Mouse (Mus musculus): ENCODE data around the gene D8Ertd738e. TPM values are rescaled to one million over a fixed set of nuclear protein-coding genes. Genes with fewer than 3 reads are reported as not detected.

The D8Ertd738e gene
- polyA plus RNA-seq, 1 experiment from 2014 or later = 386 TPM

DNA sequence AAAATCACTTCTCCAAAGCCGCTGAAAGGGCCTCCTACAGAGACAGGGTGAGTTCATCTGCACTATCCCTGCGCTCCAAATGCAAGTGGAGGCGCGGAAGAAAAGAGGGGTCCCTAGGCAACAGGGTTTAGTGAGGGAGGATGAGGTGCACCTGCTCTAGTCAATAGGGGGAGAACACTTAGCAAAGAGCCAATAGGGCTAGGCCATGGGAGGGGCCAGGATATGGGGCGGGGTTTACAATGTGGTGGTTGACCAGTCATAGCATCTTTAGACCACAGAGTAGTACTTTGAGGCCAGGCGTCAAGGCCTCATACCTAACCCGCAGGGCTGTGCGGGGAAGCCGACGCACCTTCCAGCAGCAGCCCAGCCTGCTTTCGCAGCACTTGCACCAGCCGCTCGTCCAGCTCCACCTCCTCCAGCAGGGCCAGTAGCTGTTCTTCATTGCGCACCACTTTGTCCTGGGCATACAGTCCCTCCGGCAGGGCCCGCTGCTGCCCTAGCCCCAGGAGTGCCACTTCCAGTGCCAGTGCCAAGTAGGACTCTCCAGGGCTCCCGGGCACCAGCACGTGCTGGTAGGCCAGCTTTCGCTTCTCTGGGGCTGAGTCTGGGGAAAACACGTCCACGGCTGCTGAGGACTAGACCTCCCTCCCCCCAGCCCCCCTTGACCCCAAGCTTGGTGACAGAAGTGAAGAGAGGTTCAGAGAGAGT is 26.0 kb downstream of the D8Ertd738e start:
- no peak overlapping the region for H3K27ac ChIP-seq
- no peaks in the 10 kb centered on the region for H3K9me3 ChIP-seq
- H3K27me3 ChIP-seq (ENCODE audit: poor library complexity, severe bottlenecking) = no peaks in the 10 kb centered on the region
- H3K4me3 ChIP-seq = no peak overlapping the region
- DNase-seq (ENCODE audit: extremely low spot score, low spot score) = no peak
- 76% methylated on average over 21 of the region's 21 CpGs for WGBS
- H3K36me3 ChIP-seq (replicated peaks) = peaks cover 100% of the 10 kb centered on the region
- H3K4me1 ChIP-seq = no peaks in the 10 kb centered on the region

DNA sequence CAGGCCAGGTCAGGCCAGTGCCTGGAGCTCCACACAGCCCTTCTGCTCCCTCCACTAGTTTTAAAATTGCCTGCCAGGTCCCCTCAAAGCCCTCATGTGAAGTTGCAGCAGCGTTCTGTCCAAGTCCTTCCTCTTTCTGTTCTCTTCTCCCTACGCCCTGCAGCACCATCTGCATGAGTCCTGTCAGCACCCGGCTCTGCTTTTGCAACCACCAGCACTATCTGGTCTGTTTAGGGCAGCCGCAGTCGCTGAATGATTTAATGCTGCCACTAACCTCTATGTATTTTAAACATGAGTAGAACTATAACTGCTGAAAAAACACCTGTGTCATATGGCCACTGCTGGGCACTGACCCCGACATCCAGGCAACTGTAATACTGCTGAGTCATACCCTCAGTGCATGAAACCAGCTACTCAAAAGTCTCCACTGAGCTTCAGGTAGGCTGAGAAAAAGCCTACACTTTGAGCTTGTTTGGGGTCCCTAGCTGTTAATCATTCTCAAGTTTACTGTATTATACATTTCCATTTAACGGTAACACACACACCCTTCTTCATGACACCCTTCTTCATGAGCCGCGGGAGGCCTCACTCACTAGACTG is 26.9 kb downstream of the D8Ertd738e start:
- 92% methylated on average over 9 of the region's 9 CpGs for WGBS
- peaks cover 100% of the 10 kb centered on the region for H3K36me3 ChIP-seq (replicated peaks)
- H3K4me1 ChIP-seq = no peaks in the 10 kb centered on the region
- H3K27me3 ChIP-seq (ENCODE audit: poor library complexity, severe bottlenecking) = no peaks in the 10 kb centered on the region
- no peaks in the 10 kb centered on the region for H3K9me3 ChIP-seq
- no peak overlapping the region for H3K4me3 ChIP-seq
- no peak overlapping the region for H3K27ac ChIP-seq
- no peak for DNase-seq (ENCODE audit: extremely low spot score, low spot score)

DNA sequence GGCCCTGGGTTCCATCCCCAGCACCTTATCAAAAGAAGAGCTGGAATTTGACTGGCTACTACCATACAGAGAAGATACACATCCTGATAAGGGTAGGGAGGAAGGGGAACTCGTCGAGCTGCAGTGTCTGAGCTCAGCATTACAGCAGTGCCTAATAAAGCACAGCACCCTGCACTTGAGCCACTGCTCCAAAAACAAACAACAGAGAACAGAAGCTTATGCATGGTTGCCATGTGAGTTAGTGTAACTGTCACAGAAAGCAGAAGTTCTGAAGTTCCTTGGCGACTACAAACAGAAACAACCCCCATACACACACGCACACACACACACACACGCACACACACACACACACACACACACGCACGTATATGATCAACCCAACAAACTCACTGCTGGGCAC is 29.4 kb downstream of the D8Ertd738e start:
- DNase-seq (ENCODE audit: extremely low spot score, low spot score) = no peak
- Histone ChIP-seq H3K36me3 (replicated peaks) (peaks cover 100% of the 10 kb centered on the region), H3K27ac (no peak overlapping the region), H3K9me3 (no peaks in the 10 kb centered on the region), H3K27me3 (ENCODE audit: poor library complexity, severe bottlenecking) (no peaks in the 10 kb centered on the region), H3K4me3 (no peak overlapping the region), H3K4me1 (no peaks in the 10 kb centered on the region)
- WGBS = 90% methylated on average over 7 of the region's 7 CpGs

DNA sequence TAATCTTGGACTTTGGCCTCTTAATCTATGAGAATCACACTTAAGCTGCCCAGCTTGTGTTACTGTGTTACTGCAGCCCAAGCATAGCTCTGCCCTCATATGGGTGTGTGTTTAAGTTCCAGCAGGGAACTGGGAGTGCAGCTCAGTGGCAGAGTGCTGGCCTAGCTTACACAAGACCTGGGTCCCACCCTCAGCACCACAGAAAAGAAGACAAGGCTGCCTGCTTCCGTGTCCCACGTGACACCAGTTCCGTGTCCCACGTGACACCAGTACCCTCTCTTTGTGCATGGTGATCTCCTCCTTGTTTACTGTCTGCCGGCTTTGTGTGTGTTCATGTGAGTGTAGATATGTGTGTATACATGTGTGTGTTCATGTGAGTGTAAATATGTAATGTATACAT is 31.4 kb downstream of the D8Ertd738e start:
- no peak overlapping the region for H3K27ac ChIP-seq
- no peak for DNase-seq (ENCODE audit: extremely low spot score, low spot score)
- 94% methylated on average over 5 of the region's 5 CpGs for WGBS
- peaks cover 100% of the 10 kb centered on the region for H3K36me3 ChIP-seq (replicated peaks)
- H3K27me3 ChIP-seq (ENCODE audit: poor library complexity, severe bottlenecking) = no peaks in the 10 kb centered on the region
- no peaks in the 10 kb centered on the region for H3K4me1 ChIP-seq
- no peak overlapping the region for H3K4me3 ChIP-seq
- H3K9me3 ChIP-seq = no peaks in the 10 kb centered on the region

DNA sequence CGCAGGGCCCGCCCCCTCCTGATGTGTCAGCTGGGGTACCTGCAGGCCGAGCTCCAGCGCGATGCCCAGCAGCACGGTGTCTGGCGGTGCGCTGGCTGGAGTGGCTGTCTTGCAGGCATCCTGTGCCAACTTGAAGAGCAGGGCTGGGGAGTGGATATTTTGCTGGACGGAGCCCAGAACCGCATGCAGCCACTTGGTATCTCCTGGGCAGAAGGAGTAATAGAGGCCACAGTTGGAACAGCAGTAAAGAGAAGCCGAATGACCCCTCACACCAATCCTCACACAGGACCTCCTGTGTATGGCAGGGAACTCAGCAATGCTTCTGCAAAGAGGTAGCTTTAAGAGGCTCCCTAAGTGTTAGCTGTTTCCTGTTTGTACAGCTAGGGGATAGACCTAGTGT is 32.3 kb downstream of the D8Ertd738e start:
- H3K36me3 ChIP-seq (replicated peaks) = peaks cover 100% of the 10 kb centered on the region
- no peak overlapping the region for H3K4me3 ChIP-seq
- no peaks in the 10 kb centered on the region for H3K27me3 ChIP-seq (ENCODE audit: poor library complexity, severe bottlenecking)
- H3K4me1 ChIP-seq = no peaks in the 10 kb centered on the region
- DNase-seq (ENCODE audit: extremely low spot score, low spot score) = no peak
- H3K27ac ChIP-seq = no peak overlapping the region
- 93% methylated on average over 11 of the region's 11 CpGs for WGBS
- no peaks in the 10 kb centered on the region for H3K9me3 ChIP-seq

DNA sequence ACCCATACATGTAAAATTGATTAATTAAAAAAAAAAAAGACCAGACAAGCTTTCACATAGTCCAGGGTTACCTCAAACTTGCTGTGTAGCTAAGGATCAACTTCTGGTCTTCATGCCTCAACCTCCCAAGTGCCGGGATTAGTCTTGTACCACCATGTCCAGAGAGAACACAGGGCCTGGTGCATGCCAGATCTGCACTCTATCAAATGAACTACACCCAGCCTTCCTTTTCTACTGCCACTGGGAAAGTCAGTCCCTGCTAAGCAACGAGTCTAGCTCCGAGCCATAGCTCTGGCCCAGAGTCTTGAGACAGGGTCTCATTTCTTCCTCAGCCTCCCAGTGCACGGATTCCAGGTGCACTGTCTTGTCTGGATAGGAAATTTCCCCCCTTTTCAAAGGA is 36.2 kb downstream of the D8Ertd738e start:
- Histone ChIP-seq H3K27ac (no peak overlapping the region), H3K4me1 (peaks cover 20% of the 10 kb centered on the region), H3K9me3 (no peaks in the 10 kb centered on the region), H3K4me3 (no peak overlapping the region), H3K36me3 (replicated peaks) (peaks cover 96% of the 10 kb centered on the region), H3K27me3 (ENCODE audit: poor library complexity, severe bottlenecking) (no peaks in the 10 kb centered on the region)
- DNase-seq (ENCODE audit: extremely low spot score, low spot score) = no peak
- WGBS = 89% methylated on average over 4 of the region's 4 CpGs

DNA sequence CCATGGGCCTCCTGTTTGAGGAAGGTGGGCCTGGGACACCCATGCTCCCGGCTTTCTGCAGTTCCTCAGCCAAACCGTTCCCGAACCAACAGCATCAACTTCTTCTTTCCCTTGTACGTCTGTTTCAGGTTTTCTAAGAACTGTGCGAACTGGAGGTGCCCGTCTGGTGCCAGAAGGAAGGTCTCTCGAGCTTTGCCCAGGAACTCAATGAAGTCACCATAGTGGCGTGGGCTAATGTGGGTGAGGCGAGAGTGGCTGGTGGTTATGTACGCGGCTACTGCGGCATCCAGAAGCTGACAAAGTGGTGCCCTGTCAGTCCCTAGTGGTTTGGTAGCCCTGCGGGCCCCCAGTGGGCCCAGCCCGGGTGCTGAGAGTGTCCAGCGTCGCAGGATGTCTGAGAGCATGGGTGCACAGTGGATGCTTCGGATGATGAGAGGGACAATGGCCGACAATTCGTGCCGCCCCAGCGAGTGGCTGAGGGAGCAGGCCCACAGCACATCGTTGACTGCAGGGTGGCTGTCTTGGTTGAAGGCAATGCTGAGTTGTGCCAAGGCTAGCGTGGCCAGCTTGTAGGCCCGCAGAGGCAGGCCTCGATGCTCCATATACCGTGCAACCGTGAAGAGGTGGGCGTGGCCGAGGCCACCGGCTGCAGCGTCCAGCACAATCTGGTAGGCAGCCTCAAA is 37.5 kb downstream of the D8Ertd738e start:
- Histone ChIP-seq H3K4me1 (peaks cover 28% of the 10 kb centered on the region), H3K27me3 (ENCODE audit: poor library complexity, severe bottlenecking) (no peaks in the 10 kb centered on the region), H3K9me3 (no peaks in the 10 kb centered on the region), H3K36me3 (replicated peaks) (peaks cover 84% of the 10 kb centered on the region), H3K4me3 (no peak overlapping the region), H3K27ac (no peak overlapping the region)
- 94% methylated on average over 31 of the region's 31 CpGs for WGBS
- no peak for DNase-seq (ENCODE audit: extremely low spot score, low spot score)

DNA sequence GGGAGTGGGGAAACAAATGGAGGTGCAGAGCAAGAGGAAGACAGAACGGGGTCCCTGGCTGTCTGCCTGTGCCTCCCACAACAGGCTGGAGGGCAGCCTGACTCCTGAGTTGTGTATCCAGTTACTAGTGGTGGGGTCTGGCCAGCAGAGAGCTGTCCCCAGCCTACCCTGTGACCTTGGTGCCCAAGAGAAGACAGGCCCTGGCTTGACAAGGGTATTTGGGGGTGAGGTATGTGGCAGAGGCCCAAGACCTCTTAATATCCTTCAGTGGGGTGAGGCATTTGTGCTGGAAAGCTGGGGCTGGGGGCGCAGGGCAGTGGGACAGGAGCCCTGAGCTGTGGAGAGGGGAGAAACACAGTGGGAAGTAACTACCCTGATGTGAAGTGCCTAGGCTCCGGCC is 38.3 kb downstream of the D8Ertd738e start:
- Histone ChIP-seq H3K27ac (no peak overlapping the region), H3K4me3 (no peak overlapping the region), H3K27me3 (ENCODE audit: poor library complexity, severe bottlenecking) (no peaks in the 10 kb centered on the region), H3K36me3 (replicated peaks) (peaks cover 82% of the 10 kb centered on the region), H3K9me3 (no peaks in the 10 kb centered on the region), H3K4me1 (peaks cover 28% of the 10 kb centered on the region)
- no peak for DNase-seq (ENCODE audit: extremely low spot score, low spot score)
- WGBS = 93% methylated on average over 3 of the region's 3 CpGs

DNA sequence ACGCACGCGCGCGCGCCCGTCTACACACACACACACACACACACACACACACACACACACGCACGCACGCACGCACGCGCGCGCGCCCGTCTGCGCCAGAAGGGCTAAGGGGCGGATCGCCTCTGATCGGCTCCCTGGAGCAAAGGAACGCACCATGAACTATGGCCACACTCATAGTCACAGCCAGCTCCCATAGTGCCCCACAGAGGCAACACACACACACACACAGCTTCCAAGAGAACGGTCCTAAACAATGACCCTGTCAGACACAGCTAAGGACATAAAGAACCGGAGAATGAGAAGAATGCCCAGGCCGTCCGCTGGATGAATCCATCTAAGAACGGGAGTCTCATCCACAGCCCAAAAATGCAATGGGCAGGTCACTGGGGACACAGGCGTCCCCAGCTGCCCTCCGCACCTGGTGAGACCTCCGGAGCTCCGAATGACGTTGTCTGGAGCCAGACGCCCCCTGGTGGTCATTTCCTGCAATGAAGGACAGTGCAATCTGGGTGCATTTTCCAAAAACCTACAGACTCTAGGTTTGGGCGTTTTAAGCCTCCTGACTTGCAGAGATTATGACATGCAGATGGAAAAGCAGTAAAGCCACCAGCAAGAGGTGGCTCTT is 39.2 kb downstream of the D8Ertd738e start:
- DNase-seq (ENCODE audit: extremely low spot score, low spot score) = peak; percentile 81
- peak overlapping the region; percentile 23; the same call in 1 of the 2 replicates for H3K4me3 ChIP-seq
- no peak overlapping the region; the same call in 1 of the 2 replicates for H3K27ac ChIP-seq
- 54% methylated on average over 34 of the region's 34 CpGs for WGBS
- H3K36me3 ChIP-seq (replicated peaks) = peaks cover 75% of the 10 kb centered on the region
- H3K9me3 ChIP-seq = no peaks in the 10 kb centered on the region
- H3K27me3 ChIP-seq (ENCODE audit: poor library complexity, severe bottlenecking) = no peaks in the 10 kb centered on the region
- peaks cover 28% of the 10 kb centered on the region for H3K4me1 ChIP-seq

DNA sequence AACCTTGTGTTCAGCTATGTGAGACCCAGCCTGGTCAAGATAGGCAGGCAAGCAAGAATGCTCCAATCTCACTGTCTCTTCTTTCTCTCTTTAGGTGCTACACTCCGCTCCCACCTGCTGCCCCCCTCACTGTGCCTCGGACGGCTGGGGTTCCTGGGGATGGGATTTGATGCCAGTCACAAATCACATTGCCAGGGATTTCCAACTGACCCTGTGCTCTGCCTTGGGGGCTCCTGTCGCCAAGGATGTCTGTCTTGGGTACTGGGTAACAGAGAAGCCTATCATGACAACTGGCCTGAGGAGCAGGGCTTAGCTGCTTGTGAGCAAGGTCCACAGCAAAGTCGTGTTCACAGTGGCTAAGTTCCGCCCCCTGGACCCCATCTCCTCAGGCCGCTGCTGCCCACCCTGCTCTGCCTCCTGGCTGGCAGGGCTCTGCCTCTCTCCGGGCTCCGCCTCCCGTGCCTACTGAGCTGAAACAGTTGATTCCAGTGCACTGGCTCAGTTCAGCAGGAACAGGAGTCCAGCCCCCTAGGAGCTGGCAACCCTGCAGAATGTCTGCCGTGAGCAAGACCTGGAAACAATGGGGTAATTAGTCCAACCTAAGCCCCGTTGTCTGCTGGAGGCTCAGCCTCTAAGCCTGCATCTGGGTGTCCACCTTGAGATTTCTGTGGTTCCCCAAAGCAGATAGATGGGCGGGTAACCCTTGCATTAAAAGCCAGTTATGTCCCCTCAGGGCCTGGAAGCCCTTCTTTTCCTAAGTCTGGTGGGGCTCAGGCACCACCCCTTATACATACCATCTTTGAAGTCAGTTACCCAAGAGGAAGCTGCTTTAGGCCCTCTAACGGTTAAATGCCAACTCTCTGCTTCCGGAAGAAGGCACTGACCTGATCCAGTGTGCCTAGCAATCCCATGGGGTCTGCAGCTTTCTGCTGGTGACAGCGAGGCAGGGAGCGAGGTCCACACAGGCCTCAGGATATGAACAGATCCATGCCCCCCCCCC is 40.8 kb downstream of the D8Ertd738e start:
- no peaks in the 10 kb centered on the region for H3K27me3 ChIP-seq (ENCODE audit: poor library complexity, severe bottlenecking)
- no peaks in the 10 kb centered on the region for H3K9me3 ChIP-seq
- peaks cover 35% of the 10 kb centered on the region for H3K4me1 ChIP-seq
- WGBS = 43% methylated on average over 17 of the region's 17 CpGs
- H3K27ac ChIP-seq = peak overlapping the region; percentile 67
- H3K36me3 ChIP-seq (replicated peaks) = peaks cover 64% of the 10 kb centered on the region
- DNase-seq (ENCODE audit: extremely low spot score, low spot score) = no peak
- no peak overlapping the region for H3K4me3 ChIP-seq

DNA sequence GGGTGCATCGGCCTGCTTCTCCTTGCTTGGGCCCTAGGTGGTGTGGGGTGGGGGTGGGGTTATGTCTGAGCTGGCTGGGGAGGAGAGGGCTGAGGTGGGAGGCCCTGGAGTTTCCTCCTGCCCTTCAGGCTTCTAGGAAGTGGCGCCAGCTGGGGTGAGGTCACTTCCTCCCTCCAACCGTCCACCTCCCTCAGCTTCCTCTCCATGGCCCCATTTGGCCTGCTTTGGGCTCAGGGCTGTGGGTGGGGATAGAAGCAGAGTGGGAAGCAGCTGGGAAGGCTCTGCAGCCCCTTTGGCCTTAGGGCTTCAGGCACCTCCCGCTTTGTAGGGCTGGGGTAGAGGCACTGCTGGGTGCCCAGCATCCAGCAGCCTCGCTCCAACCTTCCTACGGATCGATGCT is 41.7 kb downstream of the D8Ertd738e start:
- Histone ChIP-seq H3K9me3 (no peaks in the 10 kb centered on the region), H3K4me3 (no peak overlapping the region), H3K27me3 (ENCODE audit: poor library complexity, severe bottlenecking) (peaks cover 5% of the 10 kb centered on the region), H3K4me1 (peaks cover 44% of the 10 kb centered on the region), H3K27ac (peak overlapping the region; percentile 67), H3K36me3 (replicated peaks) (peaks cover 55% of the 10 kb centered on the region)
- 61% methylated on average over 7 of the region's 7 CpGs for WGBS
- no peak for DNase-seq (ENCODE audit: extremely low spot score, low spot score)

DNA sequence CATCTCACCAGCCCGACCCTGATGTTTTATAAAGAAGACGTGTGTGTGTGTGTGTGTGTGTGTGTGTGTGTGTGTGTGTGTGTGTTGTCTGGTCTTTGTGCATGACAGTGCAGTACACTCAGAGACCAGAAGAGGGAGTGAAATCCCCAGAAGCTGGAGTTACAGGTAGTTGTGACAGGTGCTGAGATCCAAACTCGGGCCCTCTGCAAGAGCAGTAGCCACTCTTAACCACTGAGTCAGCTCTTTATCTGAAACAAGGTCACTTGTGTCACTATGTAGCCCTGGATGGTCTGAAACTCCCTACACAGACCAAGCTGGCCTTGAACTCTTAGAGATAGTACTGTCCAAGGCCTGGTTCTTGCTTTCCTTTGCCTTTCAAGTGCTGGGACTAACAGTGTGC is 42.9 kb downstream of the D8Ertd738e start:
- no peaks in the 10 kb centered on the region for H3K9me3 ChIP-seq
- peaks cover 55% of the 10 kb centered on the region for H3K4me1 ChIP-seq
- no peak overlapping the region for H3K4me3 ChIP-seq
- WGBS = 81% methylated on average over 3 of the region's 3 CpGs
- no peak for DNase-seq (ENCODE audit: extremely low spot score, low spot score)
- peaks cover 43% of the 10 kb centered on the region for H3K36me3 ChIP-seq (replicated peaks)
- peaks cover 17% of the 10 kb centered on the region for H3K27me3 ChIP-seq (ENCODE audit: poor library complexity, severe bottlenecking)
- H3K27ac ChIP-seq = no peak overlapping the region
